Mouse (Mus musculus): ENCODE measurements at regions not wholly inside any gene's neighbourhood (a gene's known extent, or its start where the extent isn't known, plus 50 kb on each side); places are given as distances from the start of the nearest gene placed in this dataset.
A peak's percentile ranks its signal among the peaks of the same experiment; 100 is the strongest.

- no peaks in the 10 kb centered on the region; the same call in 1 of the 2 replicates for H3K27me3 ChIP-seq (ENCODE audit: insufficient read depth, low read length)
- H3K4me3 ChIP-seq (ENCODE audit: low read depth, low read length), result no peak overlapping the region
- ATAC-seq (ENCODE audit: extremely low read depth, insufficient number of reproducible peaks, low FRiP score, poor library complexity, severe bottlenecking) (no peak), DNase-seq (ENCODE audit: low spot score) (no peak)
- H3K9me3 ChIP-seq (replicated peaks), result no peaks in the 10 kb centered on the region
- H3K36me3 ChIP-seq (replicated peaks), result no peaks in the 10 kb centered on the region
- H3K4me1 ChIP-seq (ENCODE audit: insufficient read depth, low read depth, low read length), result no peaks in the 10 kb centered on the region
- no peak for TF ChIP-seq POLR2AphosphoS5 (IDR thresholded peaks at IDR 0.05; ENCODE audit: insufficient replicate concordance, low read depth, low read length)
- TF ChIP-seq GATA1 (IDR thresholded peaks at IDR 0.05; ENCODE audit: borderline replicate concordance, low read length), result no peak
- TF ChIP-seq CTCF (IDR thresholded peaks at IDR 0.05; ENCODE audit: low read depth, low read length), result no peak
- no peak for TF ChIP-seq TAL1 (conservative IDR thresholded peaks at IDR 0.05; ENCODE audit: low read depth, low read length)
- TF ChIP-seq GATA2 (IDR thresholded peaks at IDR 0.05; ENCODE audit: borderline replicate concordance, low read depth, low read length), result no peak
Observed at GRCm38 (mm10) chr6:71057209-71057858, 86.9 kb downstream of the Thnsl2 start.

GRCm38 (mm10) chr6:71060116-71060515 lies 84.1 kb downstream of the Thnsl2 start:
- H3K4me3 ChIP-seq (ENCODE audit: low read depth, low read length), result no peak overlapping the region
- no peaks in the 10 kb centered on the region for H3K9me3 ChIP-seq (replicated peaks)
- DNase-seq (ENCODE audit: low spot score) (no peak), ATAC-seq (ENCODE audit: extremely low read depth, insufficient number of reproducible peaks, low FRiP score, poor library complexity, severe bottlenecking) (no peak)
- TF ChIP-seq CTCF (IDR thresholded peaks at IDR 0.05; ENCODE audit: low read depth, low read length) (no peak), GATA2 (IDR thresholded peaks at IDR 0.05; ENCODE audit: borderline replicate concordance, low read depth, low read length) (no peak), GATA1 (IDR thresholded peaks at IDR 0.05; ENCODE audit: borderline replicate concordance, low read length) (no peak), POLR2AphosphoS5 (IDR thresholded peaks at IDR 0.05; ENCODE audit: insufficient replicate concordance, low read depth, low read length) (no peak), TAL1 (conservative IDR thresholded peaks at IDR 0.05; ENCODE audit: low read depth, low read length) (no peak)
- no peaks in the 10 kb centered on the region for H3K36me3 ChIP-seq (replicated peaks)
- no peaks in the 10 kb centered on the region for H3K4me1 ChIP-seq (ENCODE audit: insufficient read depth, low read depth, low read length)
- H3K27me3 ChIP-seq (ENCODE audit: insufficient read depth, low read length), result no peaks in the 10 kb centered on the region; the same call in 1 of the 2 replicates

GRCm38 (mm10) chr6:71062980-71063379 lies 81.3 kb downstream of the Thnsl2 start:
- Histone ChIP-seq H3K9me3 (replicated peaks) (no peaks in the 10 kb centered on the region), H3K27me3 (ENCODE audit: insufficient read depth, low read length) (peaks cover 6% of the 10 kb centered on the region), H3K4me3 (ENCODE audit: low read depth, low read length) (no peak overlapping the region), H3K36me3 (replicated peaks) (no peaks in the 10 kb centered on the region), H3K4me1 (ENCODE audit: insufficient read depth, low read depth, low read length) (no peaks in the 10 kb centered on the region)
- TF ChIP-seq POLR2AphosphoS5 (IDR thresholded peaks at IDR 0.05; ENCODE audit: insufficient replicate concordance, low read depth, low read length) (no peak), CTCF (IDR thresholded peaks at IDR 0.05; ENCODE audit: low read depth, low read length) (0 out of 2 replicates have a peak, but pooled peaks have one; percentile 31)
- ATAC-seq (ENCODE audit: extremely low read depth, insufficient number of reproducible peaks, low FRiP score, poor library complexity, severe bottlenecking), result no peak
- no peak for DNase-seq (ENCODE audit: low spot score)

GRCm38 (mm10) chr6:71065428-71065827 lies 78.8 kb downstream of the Thnsl2 start:
- Histone ChIP-seq H3K4me1 (ENCODE audit: insufficient read depth, low read depth, low read length) (no peaks in the 10 kb centered on the region), H3K27me3 (ENCODE audit: insufficient read depth, low read length) (peaks cover 6% of the 10 kb centered on the region), H3K9me3 (replicated peaks) (no peaks in the 10 kb centered on the region), H3K4me3 (ENCODE audit: low read depth, low read length) (no peak overlapping the region), H3K36me3 (replicated peaks) (no peaks in the 10 kb centered on the region)
- no peak for DNase-seq (ENCODE audit: low spot score)
- ATAC-seq (ENCODE audit: extremely low read depth, insufficient number of reproducible peaks, low FRiP score, poor library complexity, severe bottlenecking), result no peak
- no peak for TF ChIP-seq POLR2AphosphoS5 (IDR thresholded peaks at IDR 0.05; ENCODE audit: insufficient replicate concordance, low read depth, low read length)
- TF ChIP-seq GATA1 (IDR thresholded peaks at IDR 0.05; ENCODE audit: borderline replicate concordance, low read length), result no peak
- TF ChIP-seq TAL1 (conservative IDR thresholded peaks at IDR 0.05; ENCODE audit: low read depth, low read length), result no peak
- TF ChIP-seq CTCF (IDR thresholded peaks at IDR 0.05; ENCODE audit: low read depth, low read length), result no peak
- TF ChIP-seq GATA2 (IDR thresholded peaks at IDR 0.05; ENCODE audit: borderline replicate concordance, low read depth, low read length), result no peak

- peaks cover 9% of the 10 kb centered on the region for H3K27me3 ChIP-seq (ENCODE audit: insufficient read depth, low read length)
Observed at GRCm38 (mm10) chr6:71069229-71069628, 75.0 kb downstream of the Thnsl2 start.

GRCm38 (mm10) chr6:71074789-71075191 lies 69.4 kb downstream of the Thnsl2 start:
- ATAC-seq (ENCODE audit: extremely low read depth, insufficient number of reproducible peaks, low FRiP score, poor library complexity, severe bottlenecking) (no peak), DNase-seq (ENCODE audit: low spot score) (no peak)
- H3K4me1 ChIP-seq (ENCODE audit: insufficient read depth, low read depth, low read length), result 0 out of 2 replicates have a peak, but pooled peaks cover 2% of the 10 kb centered on the region
- no peak overlapping the region for H3K4me3 ChIP-seq (ENCODE audit: low read depth, low read length)
- H3K9me3 ChIP-seq (replicated peaks), result no peaks in the 10 kb centered on the region
- no peaks in the 10 kb centered on the region for H3K36me3 ChIP-seq (replicated peaks)
- no peak for TF ChIP-seq CTCF (IDR thresholded peaks at IDR 0.05; ENCODE audit: low read depth, low read length)
- no peak for TF ChIP-seq GATA1 (IDR thresholded peaks at IDR 0.05; ENCODE audit: borderline replicate concordance, low read length)
- TF ChIP-seq POLR2AphosphoS5 (IDR thresholded peaks at IDR 0.05; ENCODE audit: insufficient replicate concordance, low read depth, low read length), result no peak
- no peak for TF ChIP-seq TAL1 (conservative IDR thresholded peaks at IDR 0.05; ENCODE audit: low read depth, low read length)
- no peak for TF ChIP-seq GATA2 (IDR thresholded peaks at IDR 0.05; ENCODE audit: borderline replicate concordance, low read depth, low read length)
- peaks cover 13% of the 10 kb centered on the region; the same call in 1 of the 2 replicates for H3K27me3 ChIP-seq (ENCODE audit: insufficient read depth, low read length)

More at GRCm38 (mm10) chr6:71069229-71069628, 75.0 kb downstream of the Thnsl2 start:
- Histone ChIP-seq H3K9me3 (replicated peaks) (no peaks in the 10 kb centered on the region), H3K36me3 (replicated peaks) (no peaks in the 10 kb centered on the region), H3K4me1 (ENCODE audit: insufficient read depth, low read depth, low read length) (0 out of 2 replicates have a peak, but pooled peaks cover 2% of the 10 kb centered on the region), H3K4me3 (ENCODE audit: low read depth, low read length) (no peak overlapping the region)
- no peak for TF ChIP-seq GATA1 (IDR thresholded peaks at IDR 0.05; ENCODE audit: borderline replicate concordance, low read length)
- ATAC-seq (ENCODE audit: extremely low read depth, insufficient number of reproducible peaks, low FRiP score, poor library complexity, severe bottlenecking) (no peak), DNase-seq (ENCODE audit: low spot score) (no peak)
